Mouse (Mus musculus): ENCODE measurements around the gene Sphk2. TPM values are rescaled to one million over a fixed set of nuclear protein-coding genes. Genes with fewer than 3 reads are reported as not detected.
A peak's percentile ranks its signal among the peaks of the same experiment; 100 is the strongest.

The Sphk2 gene
- total and polyA plus RNA-seq, 2 experiments from 2014 or later = 11.1 to 19.5 TPM

DNA sequence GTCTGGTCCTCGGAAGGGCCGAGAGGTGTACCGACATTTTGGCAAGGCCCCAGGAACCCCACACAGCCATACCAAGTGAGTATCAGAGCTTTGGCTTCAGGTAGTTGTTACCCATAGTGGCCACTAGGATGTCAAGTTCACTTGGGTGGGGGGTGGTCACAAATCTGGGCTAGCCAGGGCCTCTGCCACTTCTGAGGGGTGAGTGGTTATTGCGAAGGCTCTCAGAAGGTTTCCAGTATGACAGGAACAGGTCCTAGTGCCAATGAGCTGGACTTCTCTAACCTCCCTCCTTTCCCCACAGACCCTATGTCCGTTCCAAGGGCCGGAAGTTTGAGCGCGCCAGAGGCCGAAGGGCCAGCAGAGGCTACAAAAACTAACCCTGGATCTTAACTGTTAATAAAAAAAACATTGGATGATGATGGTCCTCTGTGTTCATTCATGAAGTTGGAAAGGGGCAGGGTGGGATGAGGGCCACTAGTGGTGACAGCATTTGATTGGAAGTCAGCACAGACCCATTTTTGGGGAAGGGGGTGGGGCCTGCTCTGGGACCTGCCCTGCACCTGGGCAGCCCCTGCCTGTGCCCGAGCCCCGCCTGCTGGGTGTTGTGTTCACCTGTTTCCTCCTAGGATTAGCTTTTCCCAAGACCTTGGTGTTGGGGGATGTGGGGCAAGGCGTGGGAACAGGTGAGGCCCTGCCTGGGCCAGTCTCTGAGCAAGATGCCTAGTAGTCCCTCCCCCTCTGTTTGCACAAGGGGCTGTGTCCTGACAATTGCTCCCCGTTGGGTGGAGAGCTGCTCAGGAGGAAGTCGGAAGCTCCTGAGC lies 2.8 kb upstream of the Sphk2 start, which contains the start of gene Fam83e:
Gene Fam83e (plus strand): TSS at position 800 of the 821 bp plus-strand sequence.
- H3K9ac ChIP-seq (replicated peaks; ENCODE audit: low read depth, low read length) = no peak within 1 kb of the TSS
- peaks cover 36% of the 10 kb centered on the region for H3K36me3 ChIP-seq (replicated peaks; ENCODE audit: control insufficient read depth, insufficient read depth, low read length)
- no peak within 1 kb of the TSS for H3K4me3 ChIP-seq (ENCODE audit: low read depth, low read length)
- H3K27me3 ChIP-seq (ENCODE audit: control insufficient read depth, insufficient read depth, low read length) = no peaks in the 10 kb centered on the region
- TF ChIP-seq EP300 (IDR thresholded peaks at IDR 0.05; ENCODE audit: low read depth) (no peak), CTCF (IDR thresholded peaks at IDR 0.05; ENCODE audit: low read depth) (no peak)
- no peak for ATAC-seq (ENCODE audit: insufficient read depth, low read depth)
- no peak within 1 kb of the TSS for H3K27ac ChIP-seq (ENCODE audit: low read depth)
- H3K4me1 ChIP-seq (ENCODE audit: control insufficient read depth, insufficient read depth) = peaks cover 23% of the 10 kb centered on the region
- no peak for DNase-seq (ENCODE audit: low spot score)
- H3K9me3 ChIP-seq (replicated peaks; ENCODE audit: control insufficient read depth, low read length) = no peaks in the 10 kb centered on the region
- 81% methylated on average over 14 of the region's 14 CpGs for WGBS
- H3K4me2 ChIP-seq (ENCODE audit: low read depth, low read length) = no peak within 1 kb of the TSS

- H3K9ac ChIP-seq (replicated peaks; ENCODE audit: low read depth, low read length) = no peak overlapping the region
- peaks cover 27% of the 10 kb centered on the region for H3K4me1 ChIP-seq (ENCODE audit: control insufficient read depth, insufficient read depth)
- no peak for TF ChIP-seq EP300 (IDR thresholded peaks at IDR 0.05; ENCODE audit: low read depth)
- no peak for TF ChIP-seq CTCF (IDR thresholded peaks at IDR 0.05; ENCODE audit: low read depth)
- peaks cover 36% of the 10 kb centered on the region for H3K36me3 ChIP-seq (replicated peaks; ENCODE audit: control insufficient read depth, insufficient read depth, low read length)
- DNase-seq (ENCODE audit: low spot score) (no peak), ATAC-seq (ENCODE audit: insufficient read depth, low read depth) (no peak)
- no peak overlapping the region for H3K4me2 ChIP-seq (ENCODE audit: low read depth, low read length)
- 91% methylated on average over 15 of the region's 16 CpGs for WGBS
- H3K9me3 ChIP-seq (replicated peaks; ENCODE audit: control insufficient read depth, low read length) = no peaks in the 10 kb centered on the region
- H3K27ac ChIP-seq (ENCODE audit: low read depth) = no peak overlapping the region
- no peak overlapping the region for H3K4me3 ChIP-seq (ENCODE audit: low read depth, low read length)
- H3K27me3 ChIP-seq (ENCODE audit: control insufficient read depth, insufficient read depth, low read length) = no peaks in the 10 kb centered on the region
These were observed 2.1 kb upstream of the Sphk2 start for GRCm38 (mm10) chr7:45719738-45720412.

DNA sequence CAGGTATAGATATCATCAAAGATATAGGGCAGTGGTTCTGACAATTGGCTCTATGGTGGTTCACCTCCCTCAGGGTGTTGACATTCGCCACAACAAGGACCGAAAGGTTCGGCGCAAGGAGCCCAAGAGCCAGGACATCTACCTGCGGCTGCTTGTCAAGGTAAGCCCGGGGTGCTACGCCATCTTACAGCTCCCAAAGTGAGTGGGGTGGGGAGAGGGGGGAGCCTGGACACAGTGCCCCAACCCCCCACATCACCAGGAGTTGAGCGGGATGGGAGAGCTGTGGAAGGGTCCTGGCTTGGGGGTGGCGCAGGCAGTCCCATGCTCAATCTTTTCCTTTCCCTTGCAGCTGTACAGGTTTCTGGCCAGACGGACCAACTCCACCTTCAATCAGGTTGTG lies 1.4 kb upstream of the Sphk2 start:
- Histone ChIP-seq H3K36me3 (replicated peaks; ENCODE audit: control insufficient read depth, insufficient read depth, low read length) (peaks cover 36% of the 10 kb centered on the region), H3K4me1 (ENCODE audit: control insufficient read depth, insufficient read depth) (peaks cover 31% of the 10 kb centered on the region), H3K4me3 (ENCODE audit: low read depth, low read length) (peak overlapping the region; percentile 82), H3K27me3 (ENCODE audit: control insufficient read depth, insufficient read depth, low read length) (no peaks in the 10 kb centered on the region), H3K4me2 (ENCODE audit: low read depth, low read length) (peak overlapping the region; percentile 68), H3K9me3 (replicated peaks; ENCODE audit: control insufficient read depth, low read length) (no peaks in the 10 kb centered on the region), H3K9ac (replicated peaks; ENCODE audit: low read depth, low read length) (peak overlapping the region; percentile 90), H3K27ac (ENCODE audit: low read depth) (peak overlapping the region; percentile 90; the same call in 1 of the 2 replicates)
- DNase-seq (ENCODE audit: low spot score) = no peak
- 82% methylated on average over 10 of the region's 10 CpGs for WGBS
- TF ChIP-seq EP300 (IDR thresholded peaks at IDR 0.05; ENCODE audit: low read depth) = no peak
- no peak for TF ChIP-seq CTCF (IDR thresholded peaks at IDR 0.05; ENCODE audit: low read depth)
- ATAC-seq (ENCODE audit: insufficient read depth, low read depth) = no peak

- Histone ChIP-seq H3K9me3 (replicated peaks; ENCODE audit: control insufficient read depth, low read length) (no peaks in the 10 kb centered on the region), H3K27ac (ENCODE audit: low read depth) (peak overlapping the region; percentile 90), H3K4me1 (ENCODE audit: control insufficient read depth, insufficient read depth) (peaks cover 35% of the 10 kb centered on the region), H3K4me2 (ENCODE audit: low read depth, low read length) (peak overlapping the region; percentile 68), H3K9ac (replicated peaks; ENCODE audit: low read depth, low read length) (peak overlapping the region; percentile 90), H3K27me3 (ENCODE audit: control insufficient read depth, insufficient read depth, low read length) (no peaks in the 10 kb centered on the region), H3K36me3 (replicated peaks; ENCODE audit: control insufficient read depth, insufficient read depth, low read length) (peaks cover 31% of the 10 kb centered on the region), H3K4me3 (ENCODE audit: low read depth, low read length) (peak overlapping the region; percentile 82)
- ATAC-seq (ENCODE audit: insufficient read depth, low read depth) (no peak), DNase-seq (ENCODE audit: low spot score) (peak; percentile 33)
- WGBS = under 1% methylated on average over 20 of the region's 20 CpGs
- no peak for TF ChIP-seq CTCF (IDR thresholded peaks at IDR 0.05; ENCODE audit: low read depth)
- no peak for TF ChIP-seq EP300 (IDR thresholded peaks at IDR 0.05; ENCODE audit: low read depth)
These were observed 529 bp upstream of the Sphk2 start for GRCm38 (mm10) chr7:45718331-45718730.

- peak overlapping the region; percentile 90 for H3K27ac ChIP-seq (ENCODE audit: low read depth)
- no peaks in the 10 kb centered on the region for H3K27me3 ChIP-seq (ENCODE audit: control insufficient read depth, insufficient read depth, low read length)
- H3K4me3 ChIP-seq (ENCODE audit: low read depth, low read length) = peak overlapping the region; percentile 82
- H3K4me2 ChIP-seq (ENCODE audit: low read depth, low read length) = peak overlapping the region; percentile 76
- no peak for TF ChIP-seq CTCF (IDR thresholded peaks at IDR 0.05; ENCODE audit: low read depth)
- no peak for TF ChIP-seq EP300 (IDR thresholded peaks at IDR 0.05; ENCODE audit: low read depth)
- H3K36me3 ChIP-seq (replicated peaks; ENCODE audit: control insufficient read depth, insufficient read depth, low read length) = peaks cover 39% of the 10 kb centered on the region
- peaks cover 35% of the 10 kb centered on the region for H3K4me1 ChIP-seq (ENCODE audit: control insufficient read depth, insufficient read depth)
- DNase-seq (ENCODE audit: low spot score) (peak; percentile 65), ATAC-seq (ENCODE audit: insufficient read depth, low read depth) (peak; percentile 28; the same call in 1 of the 2 replicates)
- WGBS = 6% methylated on average over 31 of the region's 31 CpGs
- H3K9me3 ChIP-seq (replicated peaks; ENCODE audit: control insufficient read depth, low read length) = no peaks in the 10 kb centered on the region
- H3K9ac ChIP-seq (replicated peaks; ENCODE audit: low read depth, low read length) = peak overlapping the region; percentile 80
These were observed 567 bp downstream of the Sphk2 start for GRCm38 (mm10) chr7:45716952-45717917.
